Comparison of ENCODE assay signal across 12 mouse cellular contexts in genomic region chr6:38847958-38848910, GRCm38 (mm10). TPM values are rescaled to one million over a fixed set of nuclear protein-coding genes. Genes with fewer than 3 reads are reported as not detected.
A peak's percentile ranks its signal among the peaks of the same experiment; 100 is the strongest.
DNase-seq lines count a peak whose midpoint lies in the region; ATAC-seq and TF ChIP-seq lines count a peak whose summit lies in the region.
"Had no signal": no experiment of that assay in that cellular context is flagged by ENCODE, and none has a peak within 500 bp of the region (broad histone marks: within the 10 kb centered on the region; RNA-seq: fewer than 3 reads in every experiment).

No protein-coding gene starts in this region.

- H3K4me2 ChIP-seq in heart, postnatal 0 days (ENCODE audit: low read depth, low read length) = no peak overlapping the region
- H3K4me2 ChIP-seq in hindbrain, embryonic 13.5 days = no peak overlapping the region
- no peak overlapping the region for H3K4me2 ChIP-seq in liver, embryonic 15.5 days
- H3K4me2 ChIP-seq in lung, postnatal 0 days (replicated peaks; ENCODE audit: low read depth, low read length) = no peak overlapping the region
- H3K4me2 ChIP-seq: neural tube, embryonic 12.5 days; stomach, embryonic 15.5 days had no signal

- no peak for TF ChIP-seq EP300 in heart, postnatal 0 days (IDR thresholded peaks at IDR 0.05; ENCODE audit: low read depth)
- TF ChIP-seq EP300 in lung, postnatal 0 days (IDR thresholded peaks at IDR 0.05) = no peak

- H3K9ac ChIP-seq in heart, postnatal 0 days (replicated peaks; ENCODE audit: low read depth, low read length) = 0 out of 2 replicates have a peak overlapping the region, but pooled peaks have one; percentile 21
- H3K9ac ChIP-seq in hindbrain, embryonic 13.5 days = no peak overlapping the region
- no peak overlapping the region for H3K9ac ChIP-seq in liver, embryonic 15.5 days
- no peak overlapping the region for H3K9ac ChIP-seq in lung, postnatal 0 days (replicated peaks; ENCODE audit: low read depth)
- H3K9ac ChIP-seq: neural tube, embryonic 12.5 days; stomach, embryonic 15.5 days had no signal

- no peaks in the 10 kb centered on the region for H3K27me3 ChIP-seq in heart, postnatal 0 days (ENCODE audit: control insufficient read depth, insufficient read depth, low read length)
- no peaks in the 10 kb centered on the region for H3K27me3 ChIP-seq in hindbrain, embryonic 13.5 days
- H3K27me3 ChIP-seq in liver, embryonic 15.5 days = no peaks in the 10 kb centered on the region
- no peaks in the 10 kb centered on the region for H3K27me3 ChIP-seq in lung, postnatal 0 days (replicated peaks; ENCODE audit: insufficient read depth, low read length)
- H3K27me3 ChIP-seq: neural tube, embryonic 12.5 days; stomach, embryonic 15.5 days had no signal

- no peak for ATAC-seq in heart, postnatal 0 days (ENCODE audit: insufficient read depth, low read depth)
- peak; percentile 86 for ATAC-seq in CD4-positive, CD25-positive, alpha-beta regulatory T cell, adult 4 months
- no peak for ATAC-seq in hindbrain, embryonic 13.5 days (ENCODE audit: low FRiP score)
- no peak for ATAC-seq in liver, embryonic 15.5 days (ENCODE audit: insufficient read depth)
- no peak for ATAC-seq in erythroblast, adult 5-6 weeks (replicated peaks; ENCODE audit: low FRiP score, poor library complexity, severe bottlenecking)
- ATAC-seq in lung, postnatal 0 days = no peak

- intact Hi-C loops in heart, postnatal 36 days (cut with DNase I) = no loop called here

- H3K9me3 ChIP-seq in heart, postnatal 0 days (replicated peaks; ENCODE audit: control insufficient read depth, low read length) = no peaks in the 10 kb centered on the region
- H3K9me3 ChIP-seq in hindbrain, embryonic 13.5 days = no peaks in the 10 kb centered on the region
- no peaks in the 10 kb centered on the region for H3K9me3 ChIP-seq in liver, embryonic 15.5 days (replicated peaks)
- H3K9me3 ChIP-seq in lung, postnatal 0 days (ENCODE audit: low read length) = no peaks in the 10 kb centered on the region
- H3K9me3 ChIP-seq: neural tube, embryonic 12.5 days; stomach, embryonic 15.5 days had no signal

- H3K4me3 ChIP-seq in heart, postnatal 0 days (ENCODE audit: low read depth, low read length) = no peak overlapping the region
- H3K4me3 ChIP-seq in hindbrain, embryonic 13.5 days = no peak overlapping the region
- no peak overlapping the region for H3K4me3 ChIP-seq in liver, embryonic 15.5 days (replicated peaks)
- H3K4me3 ChIP-seq in lung, postnatal 0 days (ENCODE audit: low read depth, low read length) = no peak overlapping the region
- H3K4me3 ChIP-seq: neural tube, embryonic 12.5 days; stomach, embryonic 15.5 days had no signal

- peak overlapping the region; percentile 63; the same call in 1 of the 2 replicates for H3K27ac ChIP-seq in heart, postnatal 0 days (ENCODE audit: low read depth)
- peak overlapping the region; percentile 52 for H3K27ac ChIP-seq in hindbrain, embryonic 13.5 days
- H3K27ac ChIP-seq in liver, embryonic 15.5 days (replicated peaks) = peak overlapping the region; percentile 45
- no peak overlapping the region for H3K27ac ChIP-seq in lung, postnatal 0 days (ENCODE audit: low read length)
- H3K27ac ChIP-seq: stomach, embryonic 15.5 days had no signal

- peaks cover 69% of the 10 kb centered on the region for H3K4me1 ChIP-seq in heart, postnatal 0 days (ENCODE audit: control insufficient read depth, insufficient read depth)
- H3K4me1 ChIP-seq in hindbrain, embryonic 13.5 days (replicated peaks) = peaks cover 73% of the 10 kb centered on the region
- H3K4me1 ChIP-seq in liver, embryonic 15.5 days (replicated peaks) = peaks cover 94% of the 10 kb centered on the region
- peaks cover 22% of the 10 kb centered on the region; the same call in 1 of the 2 replicates for H3K4me1 ChIP-seq in lung, postnatal 0 days (ENCODE audit: insufficient read depth, low read depth, low read length)

- no peaks in the 10 kb centered on the region for H3K36me3 ChIP-seq in heart, postnatal 0 days (replicated peaks; ENCODE audit: control insufficient read depth, insufficient read depth, low read length)
- H3K36me3 ChIP-seq in hindbrain, embryonic 13.5 days = no peaks in the 10 kb centered on the region
- peaks cover 18% of the 10 kb centered on the region for H3K36me3 ChIP-seq in liver, embryonic 15.5 days (replicated peaks)
- no peaks in the 10 kb centered on the region for H3K36me3 ChIP-seq in lung, postnatal 0 days (ENCODE audit: insufficient read depth, low read length)
- H3K36me3 ChIP-seq: neural tube, embryonic 12.5 days; stomach, embryonic 15.5 days had no signal

- no peak for TF ChIP-seq CTCF in heart, postnatal 0 days (IDR thresholded peaks at IDR 0.05; ENCODE audit: low read depth)
- no peak for TF ChIP-seq CTCF in lung, postnatal 0 days (IDR thresholded peaks at IDR 0.05)

- no peak for DNase-seq in heart, postnatal 0 days (ENCODE audit: low spot score)
- no peak for DNase-seq in heart, postnatal 36 days
- DNase-seq in kidney, postnatal 14 days = no peak
- no peak for DNase-seq in lung, postnatal 0 days (ENCODE audit: low spot score)
- DNase-seq: adrenal gland, postnatal 25 days; heart, postnatal 10 days had no signal

- 73% methylated on average over 3 of the region's 3 CpGs for WGBS in heart, postnatal 0 days
- 55% methylated on average over 3 of the region's 3 CpGs for WGBS in hindbrain, embryonic 13.5 days
- 65% methylated on average over 3 of the region's 3 CpGs for WGBS in liver, embryonic 15.5 days (ENCODE audit: insufficient replicate concordance)
- WGBS in lung, postnatal 0 days = 76% methylated on average over 3 of the region's 3 CpGs

RNA-seq across cellular contexts. Expression of gene Tbxas1, which starts 27.0 kb away (rescaled TPM):
- total RNA-seq in heart, postnatal 0 days (2014; rRNA removed; ENCODE audit: low replicate concordance) = 0.77 and 1.6 TPM in 2 replicates
- polyA plus RNA-seq in heart, postnatal 0 days (2015; fragmentation: Nextera tagmentation; extraction: Ambion mirVana) = 0.64 and 0.74 TPM in 2 replicates
- 1 to 10 TPM; 2.1 TPM for total RNA-seq in heart, postnatal 36 days (2021)
- polyA plus RNA-seq in CD4-positive, CD25-positive, alpha-beta regulatory T cell, adult 4 months (2017; shearing (Covaris generic)) = under 1 TPM in 1 of 2 experiments, not detected in 1; 0.91 TPM
- 2.6 and 2.7 TPM in 2 replicates for polyA plus RNA-seq in hindbrain, embryonic 13.5 days (2015; fragmentation: Nextera tagmentation; extraction: Ambion mirVana)
- polyA plus RNA-seq in liver, embryonic 15.5 days (2015; fragmentation: Nextera tagmentation; extraction: Ambion mirVana) = 9.0 and 10.4 TPM in 2 replicates
- 55.9 and 63.7 TPM in 2 replicates for total RNA-seq in erythroblast, adult 5-6 weeks (2015; ENCODE audit: low replicate concordance)
- 83.5 and 85.7 TPM in 2 replicates for total RNA-seq in erythroblast, adult 5-6 weeks (2017; ENCODE audit: low replicate concordance)
- 5.3 and 5.5 TPM in 2 replicates for polyA plus RNA-seq in lung, postnatal 0 days (2015; fragmentation: Nextera tagmentation; extraction: Ambion mirVana)

RNA-seq across cellular contexts. Expression of gene Hipk2, which starts 27.7 kb away (rescaled TPM):
- 39.2 and 45.0 TPM in 2 replicates for total RNA-seq in heart, postnatal 0 days (2014; rRNA removed; ENCODE audit: low replicate concordance)
- 9.4 and 9.8 TPM in 2 replicates for polyA plus RNA-seq in heart, postnatal 0 days (2015; fragmentation: Nextera tagmentation; extraction: Ambion mirVana)
- total RNA-seq in heart, postnatal 36 days (2021) = 100 to 1,000 TPM in 1 of 2 experiments, 10 to 100 TPM in 1; 92.1 to 101 TPM
- 10 to 100 TPM; 16.1 to 16.5 TPM for polyA plus RNA-seq in CD4-positive, CD25-positive, alpha-beta regulatory T cell, adult 4 months (2017; shearing (Covaris generic))
- polyA plus RNA-seq in hindbrain, embryonic 13.5 days (2015; fragmentation: Nextera tagmentation; extraction: Ambion mirVana) = 39.6 and 42.1 TPM in 2 replicates
- 18.0 and 23.4 TPM in 2 replicates for polyA plus RNA-seq in liver, embryonic 15.5 days (2015; fragmentation: Nextera tagmentation; extraction: Ambion mirVana)
- total RNA-seq in erythroblast, adult 5-6 weeks (2015; ENCODE audit: low replicate concordance) = 127 and 168 TPM in 2 replicates
- total RNA-seq in erythroblast, adult 5-6 weeks (2017; ENCODE audit: low replicate concordance) = 72.9 and 90.6 TPM in 2 replicates
- polyA plus RNA-seq in lung, postnatal 0 days (2015; fragmentation: Nextera tagmentation; extraction: Ambion mirVana) = 18.4 and 23.0 TPM in 2 replicates
